Mouse (Mus musculus) hindlimb bud, embryonic 11.5 days (tissue): ENCODE data around the gene Fhl4.

Source experiments
- DNase-seq: peaks from one replicate; pipeline ENCODE4 v3.0.0-alpha.2; 2012; ENCODE audit warnings: low read depth, low spot score; ENCODE audit errors: extremely low spot score

The Fhl4 gene

GRCm38 (mm10) chr10:85102247-85103084, at the start of gene Fhl4, which contains the start of gene Tmem263:
Gene Fhl4 (minus strand): TSS chr10:85102495.
Gene Tmem263 (plus strand): TSS chr10:85102627.
- peak; percentile 56 for DNase-seq

- DNase-seq, result no peak
These were observed 46.9 kb upstream of the Fhl4 start for GRCm38 (mm10) chr10:85149226-85149625.

GRCm38 (mm10) chr10:85146282-85146681, 44.0 kb upstream of the Fhl4 start:
- no peak for DNase-seq

GRCm38 (mm10) chr10:85141465-85141864, 39.2 kb upstream of the Fhl4 start:
- DNase-seq, result no peak

- DNase-seq, result no peak
These were observed 34.3 kb upstream of the Fhl4 start for GRCm38 (mm10) chr10:85136573-85136972.

- no peak for DNase-seq
These were observed 26.2 kb upstream of the Fhl4 start for GRCm38 (mm10) chr10:85128453-85128852.

- DNase-seq, result peak; percentile 95
These were observed 25.3 kb upstream of the Fhl4 start, which contains the start of gene Mterf2 for GRCm38 (mm10) chr10:85127395-85128287. Gene Mterf2 (minus strand): TSS chr10:85128027.

- DNase-seq, result no peak
These were observed 22.9 kb upstream of the Fhl4 start for GRCm38 (mm10) chr10:85125184-85125583.

GRCm38 (mm10) chr10:85114409-85114808, 12.1 kb upstream of the Fhl4 start:
- DNase-seq, result no peak

GRCm38 (mm10) chr10:85103085-85103885, 990 bp upstream of the Fhl4 start:
- DNase-seq, result no peak

- no peak for DNase-seq
These were observed 454 bp downstream of the Fhl4 start for GRCm38 (mm10) chr10:85101841-85102240.

GRCm38 (mm10) chr10:85071605-85072152, 30.6 kb downstream of the Fhl4 start:
- no peak for DNase-seq

- DNase-seq, result no peak
These were observed 47.4 kb downstream of the Fhl4 start for GRCm38 (mm10) chr10:85054876-85055275.

- DNase-seq, result no peak
These were observed 49.8 kb downstream of the Fhl4 start for GRCm38 (mm10) chr10:85052451-85052850.

- DNase-seq, result no peak
These were observed 51.6 kb downstream of the Fhl4 start for GRCm38 (mm10) chr10:85050668-85051208.

- no peak for DNase-seq
These were observed 54.3 kb downstream of the Fhl4 start for GRCm38 (mm10) chr10:85048008-85048407.

GRCm38 (mm10) chr10:85046585-85046984, 55.7 kb downstream of the Fhl4 start:
- no peak for DNase-seq
